Mouse (Mus musculus) C2C12 (cell line): ENCODE results near the gene Snx22. TPM values are rescaled to one million over a fixed set of nuclear protein-coding genes. Genes with fewer than 3 reads are reported as not detected.

Experiments
- H3K27me3 ChIP-seq: one replicate; pipeline ENCODE4 v1.6.1; 2011; ENCODE audit not compliant: control insufficient read depth, insufficient read depth, insufficient read length
- H3K36me3 ChIP-seq: one replicate; pipeline ENCODE4 v1.6.1; 2011; ENCODE audit not compliant: control insufficient read depth, insufficient read depth
- H3K4me3 ChIP-seq: one replicate; pipeline ENCODE4 v1.5.1; 2011; ENCODE audit warnings: mild to moderate bottlenecking, control low read depth; ENCODE audit not compliant: poor library complexity, insufficient read depth, severe bottlenecking
- H3K79me2 ChIP-seq: one replicate; pipeline ENCODE4 v1.6.1; 2011; ENCODE audit not compliant: control insufficient read depth, insufficient read depth
- H3K79me3 ChIP-seq: one replicate; pipeline ENCODE4 v1.6.1; 2011; ENCODE audit warnings: low read depth, control low read depth
- H3ac ChIP-seq: one replicate; pipeline ENCODE3; 2011; ENCODE audit warnings: low read depth; ENCODE audit not compliant: control insufficient read depth, insufficient read length
- CEBPB ChIP-seq: IDR thresholded peaks from one replicate; pipeline ENCODE4 v1.6.1; 2011; ENCODE audit warnings: low read depth, mild to moderate bottlenecking, control low read depth, moderate library complexity
- MAX ChIP-seq: IDR thresholded peaks from one replicate; pipeline ENCODE4 v1.6.1; 2011; ENCODE audit warnings: mild to moderate bottlenecking, control low read depth
- MYOD1 ChIP-seq: IDR thresholded peaks from one replicate; pipeline ENCODE4 v1.6.1; 2011; ENCODE audit warnings: low read depth; ENCODE audit not compliant: control insufficient read depth, insufficient read length
- MYOG ChIP-seq: IDR thresholded peaks from one replicate; pipeline ENCODE4 v1.6.1; 2011; ENCODE audit not compliant: control insufficient read depth, insufficient read length; ENCODE audit errors: extremely low read depth
- polyA plus RNA-seq: library from polyadenylated mRNA; unstranded; fragments of >200 nt; fragmentation: generic; extraction: Trizol; gene quantifications from one replicate; pipeline ENCODE4 v1.2.1, GENCODE M21; 2012; ENCODE audit warnings: missing spikeins

Gene Snx22
- polyA plus RNA-seq, 1 experiment = 0.74 TPM

DNA sequence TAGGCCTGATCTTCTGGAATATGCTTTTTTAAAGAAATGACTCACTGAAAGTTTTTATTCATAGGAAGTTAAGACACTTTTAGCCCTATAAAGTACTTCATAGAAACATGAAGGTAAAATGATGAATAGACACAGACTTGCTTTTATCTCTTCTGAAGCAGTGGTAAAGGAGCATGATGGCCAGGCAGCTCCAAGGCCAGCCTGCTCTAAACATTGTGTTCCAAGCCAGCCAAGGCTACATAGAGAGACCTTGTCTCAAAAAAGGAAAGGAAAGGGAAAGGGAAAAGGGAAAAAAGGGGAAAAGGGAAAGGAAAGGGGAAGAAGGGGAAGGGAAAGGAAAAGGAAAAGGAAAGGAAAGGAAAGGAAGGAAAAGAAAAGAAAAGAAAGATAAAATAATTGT, 48.9 kb downstream of the Snx22 start:
- Histone ChIP-seq H3K4me3 (no peak overlapping the region), H3K79me3 (no peaks in the 10 kb centered on the region), H3K27me3 (no peaks in the 10 kb centered on the region), H3K79me2 (no peaks in the 10 kb centered on the region), H3ac (no peak overlapping the region), H3K36me3 (peaks cover 35% of the 10 kb centered on the region)
- TF ChIP-seq MYOG = no peak
- TF ChIP-seq MYOD1 = no peak
- TF ChIP-seq CEBPB = no peak
- no peak for TF ChIP-seq MAX

Other genes with a start within 250 kb of the Snx22 start
- 8.4 TPM for gene Zfp609, start 242.2 kb downstream of the Snx22 start, polyA plus RNA-seq
- gene Pclaf, start 179.5 kb downstream of the Snx22 start, polyA plus RNA-seq = 172 TPM
- 6.2 TPM for gene Trip4, start 160.9 kb downstream of the Snx22 start, polyA plus RNA-seq
- 6.8 TPM for gene Csnk1g1, start 160.8 kb downstream of the Snx22 start, polyA plus RNA-seq
- gene Ppib, start 9.5 kb downstream of the Snx22 start, polyA plus RNA-seq = 781 TPM
- 69.9 TPM for gene Snx1, start 56.9 kb upstream of the Snx22 start, polyA plus RNA-seq
- 39.7 TPM for gene Ciao2a, start 56.9 kb upstream of the Snx22 start, polyA plus RNA-seq
- 22.8 TPM for gene Dapk2, start 88.5 kb upstream of the Snx22 start, polyA plus RNA-seq